Mouse (Mus musculus): ENCODE results near the gene Vps4a. TPM values are rescaled to one million over a fixed set of nuclear protein-coding genes. Genes with fewer than 3 reads are reported as not detected.

The Vps4a gene
- polyA plus RNA-seq, 1 experiment, result 99.0 TPM

DNA sequence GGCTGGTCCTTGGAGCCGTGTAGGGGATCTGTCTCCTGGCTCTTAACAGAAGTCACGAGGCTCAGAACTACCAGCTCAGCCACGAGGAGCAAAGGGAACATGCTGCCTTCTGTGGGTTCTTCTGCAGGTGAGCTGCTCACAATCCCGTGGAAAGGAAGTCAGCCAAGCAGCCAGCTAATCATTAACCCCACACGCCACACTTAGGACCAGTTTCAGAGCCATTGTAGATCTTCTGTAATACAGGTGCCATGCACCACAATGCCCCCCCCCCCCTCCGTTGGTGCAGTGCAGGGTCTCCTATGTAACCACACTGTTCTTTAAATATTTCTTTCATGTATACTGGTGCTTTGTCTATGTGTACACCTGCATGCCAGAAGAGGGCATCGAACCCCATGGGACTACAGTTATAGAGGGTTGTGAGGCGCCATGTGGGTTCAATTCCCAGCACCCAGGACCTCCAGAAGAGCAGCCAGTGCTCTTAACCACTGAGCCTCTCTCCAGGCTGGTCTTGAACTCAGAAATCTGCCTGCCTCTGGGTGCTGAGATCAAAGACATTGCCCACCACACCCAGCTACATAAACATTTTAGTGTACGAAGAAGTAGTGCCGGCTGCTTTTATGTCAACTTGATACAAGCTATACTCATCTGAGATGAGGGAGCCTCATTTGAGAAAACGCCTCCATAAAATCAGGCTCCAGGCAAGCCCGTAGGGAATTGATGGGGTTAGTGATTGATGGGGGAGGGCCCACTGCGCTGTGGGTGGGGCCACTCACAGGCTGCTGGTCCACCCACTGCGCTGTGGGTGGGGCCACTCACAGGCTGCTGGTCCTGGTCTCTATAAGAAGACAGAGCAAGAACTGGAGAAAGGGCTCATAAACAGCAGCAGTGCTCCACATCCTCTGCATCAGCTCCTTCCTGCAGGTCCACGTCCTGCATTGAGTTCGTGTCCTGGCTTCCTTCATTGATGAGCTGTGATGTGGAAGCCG lies 34.8 kb downstream of the Vps4a start, which contains the start of gene Tmed6:
Gene Tmed6, minus strand, starts transcription at position 134 of the 986 bp plus-strand sequence.
- no peak for TF ChIP-seq CTCF (IDR thresholded peaks at IDR 0.05; ENCODE audit: extremely low read depth, insufficient read depth, low read length)
- no peak for TF ChIP-seq POLR2A (IDR thresholded peaks at IDR 0.05; ENCODE audit: extremely low read depth, insufficient read depth, low read length)

GRCm38 (mm10) chr8:107073706-107074105 lies 42.7 kb downstream of the Vps4a start:
- Histone ChIP-seq H3K27ac (ENCODE audit: insufficient read depth, low read length) (no peak overlapping the region), H3K4me3 (ENCODE audit: insufficient read depth, low read length) (no peak overlapping the region), H3K4me1 (ENCODE audit: control insufficient read depth, insufficient read depth, low read length) (no peaks in the 10 kb centered on the region)
- TF ChIP-seq POLR2A (IDR thresholded peaks at IDR 0.05; ENCODE audit: extremely low read depth, insufficient read depth, low read length) (no peak), CTCF (IDR thresholded peaks at IDR 0.05; ENCODE audit: extremely low read depth, insufficient read depth, low read length) (no peak)

More for the DNA sequence above, 34.8 kb downstream of the Vps4a start, which contains the start of gene Tmed6:
- H3K27ac ChIP-seq (ENCODE audit: insufficient read depth, low read length), result no peak within 1 kb of the TSS
- no peak within 1 kb of the TSS for H3K4me3 ChIP-seq (ENCODE audit: insufficient read depth, low read length)
- H3K4me1 ChIP-seq (ENCODE audit: control insufficient read depth, insufficient read depth, low read length), result no peaks in the 10 kb centered on the region

DNA sequence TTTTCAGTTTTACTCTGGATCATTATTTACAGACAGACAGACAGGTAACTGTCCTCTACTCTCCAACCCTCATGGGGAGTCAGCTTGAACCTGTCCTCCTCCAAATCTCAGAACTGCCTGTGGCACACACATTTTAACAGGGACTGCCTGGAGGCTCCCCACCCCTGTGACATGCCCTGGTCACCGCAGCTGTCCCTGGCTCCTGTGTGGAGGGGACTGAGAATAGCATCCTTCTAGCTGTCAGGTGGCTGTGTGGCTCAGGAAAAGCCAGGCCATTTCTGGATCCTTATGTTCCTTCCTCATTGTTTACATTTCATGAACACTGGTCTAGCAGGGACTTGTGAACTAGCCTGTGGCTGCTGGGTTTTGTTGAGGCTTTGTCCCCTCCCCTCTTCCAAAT lies 43.1 kb downstream of the Vps4a start:
- H3K4me1 ChIP-seq (ENCODE audit: control insufficient read depth, insufficient read depth, low read length), result no peaks in the 10 kb centered on the region
- TF ChIP-seq POLR2A (IDR thresholded peaks at IDR 0.05; ENCODE audit: extremely low read depth, insufficient read depth, low read length), result no peak
- no peak overlapping the region for H3K27ac ChIP-seq (ENCODE audit: insufficient read depth, low read length)
- H3K4me3 ChIP-seq (ENCODE audit: insufficient read depth, low read length), result no peak overlapping the region

GRCm38 (mm10) chr8:107076239-107076888 lies 45.3 kb downstream of the Vps4a start:
- TF ChIP-seq POLR2A (IDR thresholded peaks at IDR 0.05; ENCODE audit: extremely low read depth, insufficient read depth, low read length) (no peak), CTCF (IDR thresholded peaks at IDR 0.05; ENCODE audit: extremely low read depth, insufficient read depth, low read length) (no peak)
- Histone ChIP-seq H3K4me1 (ENCODE audit: control insufficient read depth, insufficient read depth, low read length) (no peaks in the 10 kb centered on the region), H3K27ac (ENCODE audit: insufficient read depth, low read length) (no peak overlapping the region), H3K4me3 (ENCODE audit: insufficient read depth, low read length) (no peak overlapping the region)

GRCm38 (mm10) chr8:107085358-107085757 lies 54.3 kb downstream of the Vps4a start:
- no peak overlapping the region for H3K27ac ChIP-seq (ENCODE audit: insufficient read depth, low read length)
- no peaks in the 10 kb centered on the region for H3K4me1 ChIP-seq (ENCODE audit: control insufficient read depth, insufficient read depth, low read length)
- H3K4me3 ChIP-seq (ENCODE audit: insufficient read depth, low read length), result no peak overlapping the region
- TF ChIP-seq POLR2A (IDR thresholded peaks at IDR 0.05; ENCODE audit: extremely low read depth, insufficient read depth, low read length), result no peak

- TF ChIP-seq POLR2A (IDR thresholded peaks at IDR 0.05; ENCODE audit: extremely low read depth, insufficient read depth, low read length), result no peak
- no peak for TF ChIP-seq CTCF (IDR thresholded peaks at IDR 0.05; ENCODE audit: extremely low read depth, insufficient read depth, low read length)
- H3K4me3 ChIP-seq (ENCODE audit: insufficient read depth, low read length), result no peak overlapping the region
- no peak overlapping the region for H3K27ac ChIP-seq (ENCODE audit: insufficient read depth, low read length)
- no peaks in the 10 kb centered on the region for H3K4me1 ChIP-seq (ENCODE audit: control insufficient read depth, insufficient read depth, low read length)
These were observed 55.0 kb downstream of the Vps4a start for GRCm38 (mm10) chr8:107086018-107086417.

- no peak overlapping the region for H3K27ac ChIP-seq (ENCODE audit: insufficient read depth, low read length)
- no peaks in the 10 kb centered on the region for H3K4me1 ChIP-seq (ENCODE audit: control insufficient read depth, insufficient read depth, low read length)
- no peak for TF ChIP-seq POLR2A (IDR thresholded peaks at IDR 0.05; ENCODE audit: extremely low read depth, insufficient read depth, low read length)
- no peak for TF ChIP-seq CTCF (IDR thresholded peaks at IDR 0.05; ENCODE audit: extremely low read depth, insufficient read depth, low read length)
- no peak overlapping the region for H3K4me3 ChIP-seq (ENCODE audit: insufficient read depth, low read length)
These were observed 57.6 kb downstream of the Vps4a start for GRCm38 (mm10) chr8:107088526-107089063.

- peaks cover 1% of the 10 kb centered on the region; the same call in 1 of the 2 replicates for H3K4me1 ChIP-seq (ENCODE audit: control insufficient read depth, insufficient read depth, low read length)
- no peak overlapping the region for H3K27ac ChIP-seq (ENCODE audit: insufficient read depth, low read length)
- TF ChIP-seq CTCF (IDR thresholded peaks at IDR 0.05; ENCODE audit: extremely low read depth, insufficient read depth, low read length) (no peak), POLR2A (IDR thresholded peaks at IDR 0.05; ENCODE audit: extremely low read depth, insufficient read depth, low read length) (no peak)
- no peak overlapping the region for H3K4me3 ChIP-seq (ENCODE audit: insufficient read depth, low read length)
These were observed 59.5 kb downstream of the Vps4a start for GRCm38 (mm10) chr8:107090531-107090930.

Other genes starting within 250 kb of the Vps4a start
- gene Has3, start 161.0 kb upstream of the Vps4a start, polyA plus RNA-seq (2012; rRNA removed), result 0.92 and 0.98 TPM in 2 replicates
- 30.6 and 31.1 TPM in 2 replicates for gene Utp4, start 137.6 kb upstream of the Vps4a start, polyA plus RNA-seq (2012; rRNA removed)
- gene Sntb2, start 95.5 kb upstream of the Vps4a start, polyA plus RNA-seq (2012; rRNA removed), result 8.7 and 9.3 TPM in 2 replicates
- 32.4 TPM in 2 replicates for gene Pdf, start 17.4 kb downstream of the Vps4a start, polyA plus RNA-seq (2012; rRNA removed)
- 33.0 and 36.8 TPM in 2 replicates for gene Cog8, start 25.5 kb downstream of the Vps4a start, polyA plus RNA-seq (2012; rRNA removed)
- 36.5 and 42.5 TPM in 2 replicates for gene Nip7, start 25.7 kb downstream of the Vps4a start, polyA plus RNA-seq (2012; rRNA removed)
- not detected in 2 replicates for gene Tmed6, start 34.4 kb downstream of the Vps4a start, polyA plus RNA-seq (2012; rRNA removed)
- gene Terf2, start 65.3 kb downstream of the Vps4a start, polyA plus RNA-seq (2012; rRNA removed), result 32.8 and 33.3 TPM in 2 replicates
- gene Cyb5b, start 119.4 kb downstream of the Vps4a start, polyA plus RNA-seq (2012; rRNA removed), result 104 and 106 TPM in 2 replicates

Measured in cortical plate, adult 2 months (tissue).